Mouse (Mus musculus): Measurements from ENCODE around the gene Nxph2.
"Not testable (repeated sequence)": the region's sequence is repeated elsewhere in the genome, so short reads cannot be mapped to it uniquely, and the experiment has no call there.

The Nxph2 gene

DNA sequence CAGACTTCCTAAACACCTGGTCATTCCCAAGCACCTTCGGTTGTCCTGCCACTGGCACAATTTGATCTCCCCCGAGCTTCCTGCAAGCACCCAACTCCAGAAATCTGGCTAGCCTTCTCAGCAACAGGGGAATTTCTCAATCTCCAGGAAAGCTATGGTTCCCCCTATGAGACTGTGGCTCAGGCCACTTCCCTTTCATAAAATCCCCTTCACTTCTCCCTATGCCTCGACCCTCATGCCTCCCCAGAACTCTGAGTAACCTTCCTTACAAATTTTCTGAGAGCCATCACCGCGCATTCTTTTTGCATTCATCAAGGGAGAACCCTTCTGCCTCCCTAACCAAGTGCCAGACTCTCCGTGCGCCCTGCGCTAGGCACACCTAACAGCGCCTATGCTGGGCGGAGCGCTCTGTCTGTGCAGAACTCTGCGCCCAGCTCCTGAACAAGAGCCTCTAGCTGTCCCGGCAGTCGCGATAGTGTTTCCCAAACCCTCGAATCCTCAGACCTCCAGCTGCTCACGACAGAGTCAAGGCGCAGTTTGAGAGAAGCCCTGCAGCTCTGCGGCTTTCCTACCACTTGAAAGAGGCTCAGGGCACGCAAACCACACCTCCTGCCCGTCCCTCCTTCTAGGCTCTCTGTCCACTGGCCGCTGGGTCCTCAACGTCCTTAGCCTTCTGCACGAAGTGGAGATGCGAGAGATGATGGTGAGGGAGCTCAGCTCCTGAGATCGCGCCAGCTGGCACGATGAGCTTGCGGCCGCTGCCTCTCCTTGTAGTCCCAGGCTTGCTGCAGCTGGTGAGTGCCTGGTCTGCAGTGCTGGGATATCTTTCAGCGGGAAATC is at the start of gene Nxph2:
TSS of gene Nxph2 (plus strand) at position 501 of the 840 bp plus-strand sequence.
- no peak for DNase-seq

DNA sequence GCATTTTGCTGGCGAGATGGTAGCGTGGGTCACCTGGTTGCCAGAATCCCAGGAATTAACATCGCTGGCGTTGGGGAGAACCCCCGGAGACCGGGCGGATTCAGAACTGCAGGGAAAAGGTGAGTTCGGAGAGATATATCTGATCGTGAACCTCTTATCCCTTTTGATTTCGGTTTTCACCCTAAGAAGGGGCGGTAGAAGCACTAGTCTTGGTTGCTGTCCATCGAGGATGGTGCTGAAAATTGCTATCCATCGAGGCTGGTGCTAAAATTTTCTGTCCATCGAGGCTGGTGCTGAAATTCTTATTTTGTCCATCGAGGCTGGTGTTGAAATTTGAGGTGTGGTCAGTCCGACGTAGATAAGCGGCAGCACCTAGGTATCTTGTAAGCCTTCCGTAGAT is 30.1 kb upstream of the Nxph2 start:
- not testable (repeated sequence) for DNase-seq

DNA sequence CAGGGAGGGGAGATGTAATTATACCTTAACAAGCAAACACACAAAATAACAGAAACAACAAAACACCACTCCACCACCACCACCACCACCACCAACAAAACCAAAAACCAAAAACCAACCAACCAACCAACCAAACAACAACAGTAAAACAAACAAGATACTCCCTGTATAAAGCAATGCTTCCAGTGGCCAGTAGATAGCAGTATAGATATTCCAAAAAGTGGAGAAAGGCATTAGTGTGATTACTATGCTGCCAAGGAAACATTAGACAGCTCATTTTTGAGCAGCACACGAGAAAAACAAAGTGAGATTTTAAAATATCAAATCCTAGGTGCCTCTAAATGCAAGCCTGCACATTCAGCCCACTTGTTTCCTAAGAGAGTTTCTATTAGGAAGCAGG is 6.2 kb upstream of the Nxph2 start:
- no peak for DNase-seq
